Mouse (Mus musculus) lung, postnatal 0 days (tissue): ENCODE data around the gene Rfc5.
A peak's percentile ranks its signal among the peaks of the same experiment; 100 is the strongest.

ENCODE experiments used
- CTCF ChIP-seq: IDR thresholded peaks from 2 replicates; pipeline ENCODE4 v1.5.1; 2016; ENCODE audit warnings: antibody characterized with exemption, mild to moderate bottlenecking
- EP300 ChIP-seq: IDR thresholded peaks from 2 replicates; pipeline ENCODE4 v1.6.1; 2016; ENCODE audit warnings: antibody characterized with exemption, mild to moderate bottlenecking, control low read depth

GRCm38 (mm10) chr5:117388877-117389276 lies at the start of gene Rfc5:
- TF ChIP-seq CTCF (0 out of 2 replicates have a peak, but pooled peaks have one; percentile 14), EP300 (no peak)
